Mouse (Mus musculus) thymus, postnatal 36 days (tissue): ENCODE results near the gene Ccdc59.
A peak's percentile ranks its signal among the peaks of the same experiment; 100 is the strongest.

ENCODE experiments used
- DNase-seq, 2 experiments: peaks; one replicate each; pipeline ENCODE4 v3.0.0; 2022; ENCODE audit warnings: mixed read lengths in 2 of 2

Ccdc59 gene

GRCm38 (mm10) chr10:105840928-105841888 is at the start of gene Ccdc59, which contains the start of gene Mettl25:
Gene Ccdc59 (plus strand): TSS chr10:105841067.
Gene Mettl25 (minus strand): TSS chr10:105841380.
- peak; percentile 96 to 97 for DNase-seq

GRCm38 (mm10) chr10:105793776-105794552 is 46.9 kb upstream of the Ccdc59 start:
- no peak for DNase-seq

- DNase-seq = no peak
Observed at GRCm38 (mm10) chr10:105797250-105797924, 43.5 kb upstream of the Ccdc59 start.

GRCm38 (mm10) chr10:105801147-105801546 is 39.7 kb upstream of the Ccdc59 start:
- no peak for DNase-seq

- DNase-seq = no peak
Observed at GRCm38 (mm10) chr10:105802132-105802531, 38.7 kb upstream of the Ccdc59 start.

GRCm38 (mm10) chr10:105803461-105803860 is 37.4 kb upstream of the Ccdc59 start:
- no peak for DNase-seq

- no peak for DNase-seq
Observed at GRCm38 (mm10) chr10:105806259-105807010, 34.4 kb upstream of the Ccdc59 start.

- DNase-seq = no peak
Observed at GRCm38 (mm10) chr10:105834627-105835228, 6.1 kb upstream of the Ccdc59 start.

GRCm38 (mm10) chr10:105842574-105842973 is 1.7 kb downstream of the Ccdc59 start:
- no peak for DNase-seq

- no peak for DNase-seq
Observed at GRCm38 (mm10) chr10:105850286-105850685, 9.4 kb downstream of the Ccdc59 start.

- no peak for DNase-seq
Observed at GRCm38 (mm10) chr10:105851136-105851535, 10.3 kb downstream of the Ccdc59 start.

- DNase-seq = no peak
Observed at GRCm38 (mm10) chr10:105867312-105867711, 26.4 kb downstream of the Ccdc59 start.
